Mouse (Mus musculus): ENCODE data around the gene Phyh. TPM values are rescaled to one million over a fixed set of nuclear protein-coding genes. Genes with fewer than 3 reads are reported as not detected.

Gene Phyh
- polyA plus RNA-seq (2015; fragmentation: Illumina TruSeq; extraction: RNeasy Lipid Tissue Mini Kit (QIAGEN cat#74804); ENCODE audit: insufficient read depth, low replicate concordance), result 77.1 TPM

GRCm38 (mm10) chr2:4918860-4919739, at the start of gene Phyh:
TSS of gene Phyh (plus strand) at chr2:4919019.

GRCm38 (mm10) chr2:4881350-4882248, 37.2 kb upstream of the Phyh start, which contains the start of gene Sephs1:
TSS of gene Sephs1 (plus strand) at chr2:4881564.

GRCm38 (mm10) chr2:4975807-4976206, 57.0 kb downstream of the Phyh start, which contains the start of gene Ucma:
TSS of gene Ucma (plus strand) at chr2:4976122.

Other genes starting within 250 kb of the Phyh start
- 1.1 TPM for gene Bend7, start 201.2 kb upstream of the Phyh start, polyA plus RNA-seq (2015; fragmentation: Illumina TruSeq; extraction: RNeasy Lipid Tissue Mini Kit (QIAGEN cat#74804); ENCODE audit: insufficient read depth, low replicate concordance)
- gene Sephs1, start 37.5 kb upstream of the Phyh start, polyA plus RNA-seq (2015; fragmentation: Illumina TruSeq; extraction: RNeasy Lipid Tissue Mini Kit (QIAGEN cat#74804); ENCODE audit: insufficient read depth, low replicate concordance), result 31.9 TPM
- gene Ucma, start 57.1 kb downstream of the Phyh start, polyA plus RNA-seq (2015; fragmentation: Illumina TruSeq; extraction: RNeasy Lipid Tissue Mini Kit (QIAGEN cat#74804); ENCODE audit: insufficient read depth, low replicate concordance), result not detected
- gene Mcm10, start 93.8 kb downstream of the Phyh start, polyA plus RNA-seq (2015; fragmentation: Illumina TruSeq; extraction: RNeasy Lipid Tissue Mini Kit (QIAGEN cat#74804); ENCODE audit: insufficient read depth, low replicate concordance), result 8.5 TPM
- gene Optn, start 145.0 kb downstream of the Phyh start, polyA plus RNA-seq (2015; fragmentation: Illumina TruSeq; extraction: RNeasy Lipid Tissue Mini Kit (QIAGEN cat#74804); ENCODE audit: insufficient read depth, low replicate concordance), result 15.4 TPM
- gene Ccdc3, start 218.8 kb downstream of the Phyh start, polyA plus RNA-seq (2015; fragmentation: Illumina TruSeq; extraction: RNeasy Lipid Tissue Mini Kit (QIAGEN cat#74804); ENCODE audit: insufficient read depth, low replicate concordance), result 0.80 TPM

Measured in spleen, adult 10 weeks (tissue).